Mouse (Mus musculus): ENCODE data around the gene Stau1.

Gene Stau1

DNA sequence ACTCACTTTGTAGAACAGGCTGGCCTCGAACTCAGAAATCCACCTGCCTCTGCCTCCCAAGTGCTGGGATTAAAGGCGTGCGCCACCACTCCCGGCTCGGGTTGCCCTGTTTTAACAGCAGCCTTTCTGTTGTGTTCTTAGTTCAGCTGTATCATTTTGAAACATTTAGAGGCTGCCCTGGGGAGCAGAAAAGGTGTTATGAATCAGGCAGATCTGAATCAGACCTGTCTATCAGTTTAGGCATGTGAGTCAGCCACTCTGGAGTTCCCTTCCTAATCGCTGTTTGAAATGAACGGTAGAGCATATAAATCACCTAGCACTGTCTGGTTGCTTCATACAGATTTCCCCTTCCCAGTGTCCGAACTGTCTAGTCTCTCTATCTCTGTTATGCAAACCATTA, 85.6 kb downstream of the Stau1 start:
- in situ Hi-C loops (cut with MboI, MseI) = no loop called here

DNA sequence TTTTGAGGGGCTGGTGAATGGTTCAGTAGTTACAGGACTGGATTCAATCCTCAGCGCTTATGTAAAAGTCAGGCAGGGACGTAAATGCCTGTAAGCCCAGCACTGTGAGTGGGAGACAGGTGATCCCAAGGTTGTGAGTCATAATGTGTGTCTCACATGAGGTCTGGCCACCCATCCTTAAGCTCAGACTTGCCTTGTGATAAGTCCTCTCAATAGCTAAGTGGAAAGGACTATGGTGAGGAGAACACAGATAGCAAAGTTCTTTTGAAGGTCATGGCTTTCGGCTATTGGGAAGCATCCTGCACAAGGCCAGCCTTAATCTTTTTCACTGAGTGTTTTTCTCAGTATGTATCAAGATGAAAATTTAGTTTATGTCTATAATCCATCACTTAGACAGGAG, 86.4 kb downstream of the Stau1 start:
- in situ Hi-C loops (cut with MboI, MseI) = no loop called here

DNA sequence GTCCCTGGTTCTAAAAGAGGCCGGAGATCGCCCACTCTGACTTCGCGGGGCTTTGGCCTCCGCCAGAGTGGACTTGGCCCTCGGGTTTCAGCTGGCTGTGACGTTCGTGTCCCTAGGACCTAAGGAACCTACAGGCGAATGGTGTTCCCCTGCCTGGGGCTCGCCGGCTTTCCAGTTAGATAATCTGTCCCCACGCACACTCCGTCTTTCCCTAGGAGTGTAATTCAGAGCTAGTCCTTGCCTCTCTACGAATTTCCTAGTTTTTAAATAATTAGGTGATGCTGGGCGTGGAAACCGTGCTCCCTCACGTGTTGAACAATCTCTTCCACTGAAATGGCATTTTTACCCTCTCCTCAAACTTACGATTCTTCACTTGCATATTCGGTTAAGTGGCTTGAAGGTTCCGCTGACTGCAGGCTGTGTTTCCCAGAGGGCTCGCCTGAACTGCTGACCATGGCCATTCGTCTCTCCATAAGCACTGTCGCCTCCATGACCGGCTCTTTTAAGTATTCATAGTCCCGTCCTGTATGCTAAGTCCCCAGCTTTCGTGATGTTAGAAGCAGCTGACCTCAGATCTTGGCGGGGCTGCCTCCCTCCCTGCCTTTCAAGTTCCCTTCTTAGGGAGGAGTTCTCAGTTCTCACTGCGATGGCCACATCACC, 89.4 kb downstream of the Stau1 start:
- in situ Hi-C loops (cut with MboI, MseI) = no loop called here

DNA sequence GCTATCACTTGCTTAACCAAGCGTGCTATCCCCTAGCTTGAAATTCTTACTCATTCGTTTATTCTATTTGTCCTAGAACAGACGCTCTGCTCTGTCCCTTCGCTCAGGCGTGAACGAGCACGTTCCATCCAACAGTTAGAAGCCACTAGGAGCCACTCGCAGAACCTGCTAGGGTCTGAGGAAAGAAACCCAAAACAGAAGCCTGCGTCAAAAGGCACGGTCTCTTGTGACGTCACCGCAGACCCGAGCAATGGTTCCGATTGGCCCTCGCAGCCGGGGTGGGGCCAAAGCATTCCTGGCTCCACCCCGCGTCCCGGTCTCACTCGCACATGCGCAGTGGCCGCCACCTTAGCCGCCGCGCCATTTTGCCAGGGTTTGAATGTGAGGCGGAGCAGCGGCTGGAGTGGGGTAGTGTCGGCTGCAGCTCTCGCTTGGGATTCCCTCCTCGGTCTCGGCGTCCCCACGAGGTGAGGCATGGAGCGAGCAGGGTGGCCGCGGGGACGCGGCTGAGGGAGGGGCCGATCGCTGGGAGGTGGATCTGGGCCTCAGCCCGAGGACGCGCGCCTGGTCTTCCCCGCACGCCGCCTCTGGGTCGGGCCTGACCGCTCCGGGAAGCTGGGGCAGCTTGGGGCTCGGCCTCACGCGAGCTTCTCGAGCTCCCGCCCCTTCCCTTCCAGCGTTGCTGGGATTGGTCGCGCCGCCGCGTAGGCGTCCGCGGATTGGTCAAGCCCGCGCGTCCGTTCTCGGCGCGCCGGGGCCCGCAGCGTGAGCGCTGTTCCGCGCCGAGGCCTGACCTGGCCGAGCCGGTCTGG, 90.2 kb downstream of the Stau1 start, which contains the start of gene Cse1l:
TSS of gene Cse1l (plus strand) at position 330 of the 812 bp plus-strand sequence.
- in situ Hi-C loops (cut with MboI, MseI) = no loop called here

DNA sequence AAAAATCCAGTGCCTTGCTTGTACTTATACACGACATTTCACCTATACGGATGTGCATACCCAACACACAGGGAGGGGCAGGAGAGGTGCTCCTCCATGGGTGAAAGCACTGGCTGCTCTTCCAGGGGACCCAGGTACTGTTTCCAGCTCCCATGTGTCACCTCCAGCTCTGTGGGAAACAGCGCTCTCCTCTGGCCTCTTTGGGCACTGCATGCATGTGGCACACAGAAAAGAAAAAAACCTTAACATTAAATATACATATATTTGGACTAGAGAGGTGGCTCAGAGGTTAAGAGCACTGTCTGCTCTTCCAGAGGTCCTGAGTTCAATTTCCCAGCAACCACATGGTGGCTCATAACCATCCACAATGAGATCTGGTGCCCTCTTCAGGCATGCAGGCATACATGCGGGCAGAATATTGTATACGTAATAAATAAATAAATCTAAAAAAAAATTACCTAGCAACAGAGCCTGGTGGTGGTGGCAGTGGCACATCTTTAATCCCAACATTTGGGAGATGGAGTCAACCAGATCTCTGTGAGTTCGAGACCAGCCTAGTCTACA, 92.3 kb downstream of the Stau1 start:
- in situ Hi-C loops (cut with MboI, MseI) = no loop called here

DNA sequence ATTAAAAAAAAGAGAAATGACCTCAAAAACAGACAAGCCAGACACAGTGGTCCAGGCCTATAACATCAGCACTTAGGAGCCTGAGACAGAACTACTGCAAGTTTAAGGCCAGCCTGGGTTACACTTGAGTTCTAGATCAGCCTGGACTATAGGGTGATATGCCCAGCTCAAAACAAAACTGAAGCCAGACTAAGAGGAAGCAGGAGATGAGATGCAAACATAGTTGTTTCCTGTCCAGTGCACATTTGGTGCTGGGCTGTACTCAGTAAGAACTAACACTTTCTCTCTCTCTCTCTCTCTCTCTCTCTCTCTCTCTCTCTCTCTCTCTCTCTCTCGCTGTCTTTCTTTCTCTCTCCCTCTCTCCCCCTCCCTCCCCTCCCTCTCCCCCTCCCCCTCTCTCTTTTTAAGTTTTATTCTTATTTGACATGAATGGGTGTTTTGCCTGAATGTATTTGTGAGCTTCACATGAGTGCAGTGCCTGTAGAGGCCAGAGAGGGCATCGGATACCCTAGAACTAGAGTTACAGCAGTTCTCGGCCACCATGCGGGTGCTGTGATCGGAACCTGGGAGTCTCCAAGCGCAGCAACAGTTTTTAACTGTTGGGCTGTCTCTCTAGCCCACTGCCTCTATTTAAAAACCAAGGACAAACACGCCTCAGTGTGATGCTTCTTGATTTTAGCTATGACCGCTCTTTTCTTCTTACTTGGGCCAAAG, 95.2 kb downstream of the Stau1 start:
- in situ Hi-C loops (cut with MboI, MseI) = no loop called here

DNA sequence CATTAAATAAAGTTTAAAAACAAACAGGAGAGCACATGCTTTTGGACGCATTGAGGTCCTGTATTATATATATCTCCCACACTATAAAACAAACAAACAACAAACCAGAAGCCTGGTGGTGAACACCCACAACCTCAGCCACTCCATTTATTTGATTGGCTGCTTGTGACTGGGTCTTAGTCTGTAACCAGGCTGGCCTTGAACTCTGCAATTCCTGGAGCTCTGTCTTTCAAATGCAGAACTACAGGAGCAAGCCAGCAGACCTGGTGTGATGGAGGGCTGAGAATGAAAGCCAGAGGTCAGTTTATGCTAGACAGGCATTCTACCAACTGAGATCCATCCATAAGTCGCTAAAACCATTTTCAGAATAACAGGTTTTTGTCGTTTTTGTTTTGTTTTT, 96.4 kb downstream of the Stau1 start:
- in situ Hi-C loops (cut with MboI, MseI) = no loop called here

DNA sequence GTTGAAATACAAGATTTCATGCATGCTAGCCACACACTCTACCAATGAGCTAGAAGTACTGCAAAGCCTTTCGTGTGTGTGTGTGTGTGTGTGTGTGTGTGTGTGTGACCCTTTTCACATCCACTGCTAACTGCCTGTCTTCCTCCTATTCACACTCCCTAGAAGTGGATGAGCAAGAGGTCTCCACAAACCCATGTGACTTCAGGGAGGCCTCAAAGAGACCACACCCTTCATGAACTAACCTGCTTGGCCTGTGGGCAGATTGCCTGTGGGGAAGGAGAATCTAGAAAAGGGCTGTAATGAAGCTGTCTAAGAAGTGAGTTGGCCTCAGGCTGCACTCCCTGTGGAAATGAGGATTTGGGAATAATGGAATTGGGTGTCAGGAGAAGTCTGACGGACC, 96.9 kb downstream of the Stau1 start:
- in situ Hi-C loops (cut with MboI, MseI) = no loop called here
